Mouse (Mus musculus) R1 (cell line): Measurements from ENCODE around the gene Cfap20.
A peak's percentile ranks its signal among the peaks of the same experiment; 100 is the strongest.

Experiments
- DNase-seq: peaks from one replicate; pipeline ENCODE4 v3.0.0-alpha.2; 2018; ENCODE audit warnings: low read depth, low spot score

Gene Cfap20

DNA sequence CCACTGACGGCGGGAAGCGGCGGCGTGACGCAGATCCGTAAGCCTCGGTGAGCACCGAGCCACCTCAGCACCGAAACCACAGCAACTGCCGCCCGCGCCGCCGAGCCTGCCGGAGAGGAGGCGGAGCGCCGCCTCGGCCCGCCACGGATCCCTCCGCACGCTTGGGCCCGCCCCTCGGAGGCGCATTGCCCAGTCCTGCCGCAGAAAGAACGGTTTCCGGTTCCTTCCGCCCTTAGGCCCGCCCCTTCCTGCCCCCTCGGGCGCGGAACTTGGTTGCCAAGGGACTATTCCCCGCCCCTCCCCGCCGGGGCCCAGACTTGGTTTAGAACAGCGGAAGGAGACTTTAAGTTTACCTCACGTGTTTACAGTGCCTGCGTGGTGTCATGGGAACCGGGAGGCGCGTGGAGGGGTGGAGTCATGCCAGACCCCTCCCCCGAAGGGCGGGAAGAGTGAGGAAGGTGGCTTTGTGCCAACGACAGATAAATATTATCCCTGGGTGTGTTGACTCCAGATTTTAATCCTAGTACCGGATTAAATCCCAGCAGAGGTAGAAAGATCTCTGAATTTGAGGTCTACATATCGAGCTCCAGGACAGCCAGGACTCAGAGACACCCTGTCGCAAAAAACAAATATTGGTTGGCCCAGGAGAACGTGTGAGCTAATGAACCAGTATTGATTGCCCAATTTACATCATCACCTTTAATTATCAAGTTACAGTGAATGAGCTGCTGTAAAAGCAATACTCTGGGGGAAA is at the start of gene Cfap20:
Cfap20 (minus strand) TSS at position 184 of the 754 bp plus-strand sequence.
- DNase-seq, result peak; percentile 99

DNA sequence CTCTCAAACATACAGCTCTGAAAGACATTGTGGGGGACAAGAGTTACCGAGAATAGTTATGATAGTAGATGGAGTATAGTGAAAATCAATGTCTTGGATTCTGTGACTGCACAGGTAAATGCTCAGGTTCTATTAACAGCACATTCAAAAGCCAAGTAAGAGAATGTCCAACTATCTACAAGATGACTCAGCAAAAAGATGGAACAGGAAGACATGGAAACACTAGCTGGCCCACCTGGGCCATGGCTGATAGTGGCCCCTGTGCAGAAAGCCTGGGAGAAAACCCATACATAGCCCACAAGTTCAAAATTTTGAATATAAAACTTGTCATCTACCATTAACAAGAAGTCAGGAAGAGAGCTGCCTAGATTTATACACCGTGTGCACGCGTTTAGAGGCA is 35.3 kb upstream of the Cfap20 start:
- DNase-seq, result no peak

DNA sequence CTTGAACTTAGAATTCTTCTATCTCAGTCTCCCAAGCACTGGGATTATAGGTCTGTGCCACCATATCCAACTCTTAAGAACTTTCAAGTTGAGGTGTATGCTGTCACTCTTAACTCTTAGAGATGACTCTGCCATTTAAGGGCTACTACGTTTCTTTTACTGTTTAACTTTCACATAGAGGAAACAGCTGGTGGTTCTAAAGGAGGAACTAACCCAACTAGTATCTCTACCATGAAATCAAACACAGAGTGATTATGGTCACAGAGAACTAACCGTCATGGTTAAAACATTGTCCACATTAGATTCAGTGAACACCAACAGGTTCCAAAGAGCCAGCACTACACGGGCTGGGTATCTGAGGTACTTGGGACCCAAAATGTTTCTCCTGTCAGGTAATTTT is 34.3 kb upstream of the Cfap20 start:
- no peak for DNase-seq

DNA sequence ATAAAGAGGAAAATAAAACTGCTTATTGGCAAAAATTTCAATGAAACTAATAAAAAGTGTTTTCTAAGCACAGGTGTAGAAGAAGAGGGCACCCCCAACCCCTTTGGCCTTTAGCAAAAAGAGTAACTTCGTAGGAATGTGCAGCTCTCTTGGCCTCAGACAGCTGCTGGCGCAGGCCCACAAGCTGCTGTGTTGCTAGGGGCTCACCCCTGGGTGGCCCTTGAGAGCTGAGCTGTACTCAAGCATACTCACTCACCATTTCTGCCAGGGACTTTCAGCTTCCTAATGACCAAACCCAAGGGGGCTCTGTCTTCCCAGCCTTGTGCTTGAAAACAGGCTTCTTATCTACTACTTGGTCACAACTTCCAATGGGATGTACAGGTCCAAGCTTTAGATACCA is 31.9 kb upstream of the Cfap20 start:
- no peak for DNase-seq

DNA sequence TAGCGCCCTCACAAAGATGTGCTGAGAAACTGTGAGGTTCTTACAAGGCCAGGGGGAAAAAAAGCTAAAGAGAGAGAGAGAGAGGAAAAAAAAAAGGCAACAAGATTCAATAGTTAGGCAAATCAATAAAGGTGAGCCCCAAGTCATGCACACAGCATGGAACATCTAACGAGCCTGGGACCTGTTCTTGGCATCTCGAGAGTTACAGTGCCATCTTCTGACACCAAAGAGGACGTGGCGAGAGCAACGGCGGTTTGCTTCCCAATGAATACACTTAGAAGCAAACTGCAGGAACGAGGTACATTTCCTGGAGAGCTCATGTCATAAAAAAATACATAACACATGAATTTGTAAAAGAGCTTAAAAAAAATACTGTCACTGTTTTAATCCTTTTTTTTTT is 17.8 kb upstream of the Cfap20 start:
- DNase-seq, result no peak

DNA sequence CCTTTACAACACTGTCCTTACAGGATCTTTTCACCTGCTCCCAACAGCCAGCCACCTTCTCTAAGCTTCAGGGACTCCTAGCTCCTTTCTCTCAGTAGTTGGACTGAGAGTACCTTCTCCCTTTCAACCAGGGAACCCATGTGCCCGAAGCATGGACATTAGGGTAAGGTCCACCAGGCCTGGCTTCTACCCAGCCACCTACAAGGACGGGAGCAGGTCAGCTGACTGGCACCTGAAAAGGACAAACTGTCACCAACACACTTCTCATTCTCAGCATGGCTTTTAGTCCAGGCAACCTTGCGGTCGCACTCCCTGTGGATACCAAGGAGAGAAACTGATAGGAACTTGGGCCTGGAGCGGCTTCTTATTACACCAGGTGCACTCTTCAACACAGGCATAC is 15.6 kb upstream of the Cfap20 start:
- DNase-seq, result no peak

DNA sequence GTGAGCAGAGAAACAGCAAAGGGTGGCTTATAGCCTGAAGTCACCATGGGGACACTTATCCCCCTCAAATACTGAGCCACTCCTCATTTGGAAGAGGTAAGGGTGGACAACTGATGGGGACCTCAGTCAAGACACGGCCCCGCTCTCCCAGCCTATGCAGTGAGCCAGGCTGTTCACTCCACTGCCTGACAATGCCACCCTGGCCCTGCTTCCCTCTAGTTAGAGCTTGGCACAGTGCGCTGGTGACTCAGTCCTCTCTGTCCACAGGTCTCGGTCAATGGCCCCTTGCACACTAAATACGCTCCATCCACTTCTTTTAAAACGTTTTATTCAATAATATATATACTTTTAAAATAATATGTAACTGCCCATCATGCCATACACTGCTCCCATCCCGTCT is 13.0 kb upstream of the Cfap20 start:
- no peak for DNase-seq

DNA sequence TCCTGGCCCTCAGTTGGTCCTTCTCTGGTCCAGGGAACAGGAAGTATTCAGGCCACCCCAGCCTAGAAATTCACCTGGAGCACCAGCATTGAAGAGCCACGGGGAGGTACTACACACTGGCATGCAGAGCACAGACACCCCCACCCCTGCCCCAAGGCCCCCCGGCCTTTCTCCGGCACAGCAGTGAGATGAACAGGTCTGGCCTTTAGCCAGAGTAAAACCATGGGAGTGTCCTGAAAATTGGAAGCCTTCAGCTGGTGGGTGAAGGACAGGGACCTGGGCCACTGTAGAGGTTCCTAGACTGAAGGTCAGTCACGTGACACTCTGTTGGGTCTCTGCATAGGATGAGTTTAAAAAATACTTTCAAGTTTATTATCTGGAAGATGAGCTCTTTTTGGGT is 10.4 kb upstream of the Cfap20 start:
- no peak for DNase-seq

DNA sequence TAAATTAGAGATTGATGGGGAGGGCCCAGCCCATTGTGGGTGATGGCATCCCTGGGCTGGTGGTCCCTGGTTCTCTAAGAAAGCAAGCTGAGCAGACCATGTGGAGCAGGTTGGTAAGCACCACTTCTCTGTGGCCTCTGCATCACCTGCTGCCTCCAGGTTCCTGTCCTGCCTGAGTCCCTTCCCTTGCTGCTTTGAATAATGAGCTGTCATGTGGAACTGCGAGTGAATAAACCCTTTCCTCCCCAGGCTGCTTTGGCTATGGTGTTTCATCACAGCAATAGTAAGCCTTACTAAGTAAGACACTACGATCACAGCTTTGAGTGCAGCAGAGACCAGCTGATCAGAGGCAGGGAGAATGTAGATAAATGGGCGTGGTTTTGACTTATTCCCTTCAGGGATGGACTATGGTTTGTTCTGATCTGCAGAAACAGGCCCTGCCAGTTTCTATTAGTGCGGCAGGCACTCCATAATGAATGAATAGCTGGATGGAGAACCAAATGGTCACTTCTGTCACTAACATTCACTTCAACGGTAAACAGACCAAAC is 6.9 kb upstream of the Cfap20 start:
- DNase-seq, result no peak

DNA sequence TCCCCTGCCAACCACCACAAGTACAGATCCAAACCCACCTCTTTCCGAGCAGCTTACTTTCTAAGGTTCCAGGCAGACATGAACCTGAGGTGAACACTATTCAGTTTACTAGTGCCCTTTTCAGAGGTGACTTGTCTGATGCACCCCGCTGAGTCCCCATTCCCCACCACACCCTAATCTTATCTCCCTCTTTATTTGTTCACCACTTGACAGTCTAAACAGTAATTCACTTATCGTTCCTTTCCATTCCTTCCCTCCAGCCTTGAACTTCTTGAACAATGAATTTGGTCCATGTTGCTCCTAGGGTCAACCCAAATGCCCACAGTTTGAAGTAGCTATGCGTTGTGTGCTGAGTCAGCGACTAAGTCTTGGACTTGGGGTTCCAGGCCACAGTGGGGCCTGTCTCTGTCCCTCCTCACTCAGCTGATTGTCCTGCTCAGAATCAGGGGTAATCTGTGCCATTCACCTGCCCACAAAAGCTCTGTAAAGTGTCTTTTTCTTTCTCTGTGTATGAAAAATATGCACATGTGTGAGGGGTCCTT is 5.6 kb upstream of the Cfap20 start:
- peak; percentile 34 for DNase-seq

DNA sequence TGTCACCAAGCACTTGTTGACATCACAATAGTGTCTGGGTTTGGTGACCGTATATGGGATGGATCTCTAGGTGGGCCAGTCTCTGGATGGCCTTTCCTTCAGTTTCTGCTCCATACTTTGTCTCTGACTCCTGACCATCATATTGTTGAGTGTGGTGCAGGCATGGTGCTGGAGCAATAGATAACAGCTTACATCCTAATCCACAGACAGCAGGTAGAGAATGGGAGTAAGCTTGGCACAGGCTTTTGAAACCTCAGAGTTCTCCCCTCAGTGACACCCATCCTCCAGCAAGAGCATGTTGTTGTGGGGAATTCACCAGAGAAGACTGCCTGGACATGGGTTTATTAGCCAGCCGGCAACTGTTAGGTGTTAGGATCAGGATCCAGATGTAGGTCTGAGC is 4.8 kb upstream of the Cfap20 start:
- DNase-seq, result no peak

DNA sequence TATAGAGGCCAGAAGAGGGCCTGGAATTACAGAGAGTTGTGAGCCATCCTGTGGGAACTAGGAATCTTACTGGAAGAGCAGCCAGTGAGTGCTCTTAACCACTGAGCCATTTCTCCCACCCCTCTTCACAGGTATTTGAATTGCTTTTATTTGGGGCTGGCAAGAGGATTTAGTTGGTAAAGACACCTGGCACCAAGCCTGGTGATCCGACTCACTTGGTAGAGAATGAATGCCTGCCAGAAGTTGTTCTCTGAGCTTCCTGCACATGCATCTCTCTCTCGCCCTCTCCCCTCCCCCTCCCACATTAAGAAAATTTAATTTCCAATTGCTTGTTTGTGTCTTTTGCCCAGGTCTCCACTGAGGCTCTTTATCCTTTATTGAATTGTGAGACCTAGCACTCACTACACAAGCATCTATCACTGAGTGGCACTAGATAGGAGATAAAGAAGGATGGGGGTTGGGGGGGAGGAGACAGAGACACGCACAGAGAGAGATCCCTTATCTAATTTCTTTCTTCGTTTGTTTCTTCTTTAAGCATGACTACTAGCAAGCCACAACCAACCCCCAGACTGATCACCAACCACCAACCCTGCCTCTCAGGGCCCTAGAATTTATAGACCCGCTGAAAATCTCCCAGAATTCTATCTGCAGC is 2.8 kb upstream of the Cfap20 start:
- DNase-seq, result no peak

DNA sequence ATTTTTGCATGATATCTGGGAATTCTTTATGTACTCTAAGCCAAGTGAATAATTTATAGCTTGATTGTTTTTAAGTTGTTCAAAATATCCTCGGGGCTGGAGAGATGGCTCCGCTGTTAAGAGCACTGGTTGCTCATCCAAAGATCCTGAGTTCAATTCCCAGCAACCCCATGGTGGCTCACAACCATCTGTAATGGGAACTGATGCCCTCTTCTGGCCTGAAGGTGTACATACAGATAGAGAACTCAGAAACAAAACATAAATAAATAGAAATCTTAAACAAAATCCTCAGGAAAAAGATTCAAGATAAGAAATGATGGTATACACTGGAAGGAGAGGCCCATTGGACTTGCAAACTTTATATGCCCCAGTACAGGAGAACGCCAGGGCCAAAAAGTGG is 1.3 kb upstream of the Cfap20 start:
- DNase-seq, result peak; percentile 43

DNA sequence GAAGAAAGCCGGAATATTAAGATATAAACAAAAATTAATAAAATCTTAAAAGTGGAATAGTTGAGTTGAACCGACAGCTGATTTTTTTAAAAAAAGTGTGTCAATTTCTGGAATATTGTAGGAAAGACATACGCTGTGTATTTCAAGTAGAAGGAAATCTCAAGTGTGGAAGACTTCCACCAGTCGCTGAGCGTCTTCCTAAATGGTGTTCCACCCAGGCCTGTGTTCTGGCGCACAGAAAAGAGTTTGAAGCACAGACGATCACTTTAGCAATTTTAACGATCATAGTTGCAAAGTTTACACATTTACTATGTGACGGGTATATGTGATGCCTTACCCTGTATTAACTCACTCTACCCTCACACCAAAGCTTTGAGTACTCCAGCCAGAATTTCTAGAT is 802 bp upstream of the Cfap20 start:
- DNase-seq, result no peak

DNA sequence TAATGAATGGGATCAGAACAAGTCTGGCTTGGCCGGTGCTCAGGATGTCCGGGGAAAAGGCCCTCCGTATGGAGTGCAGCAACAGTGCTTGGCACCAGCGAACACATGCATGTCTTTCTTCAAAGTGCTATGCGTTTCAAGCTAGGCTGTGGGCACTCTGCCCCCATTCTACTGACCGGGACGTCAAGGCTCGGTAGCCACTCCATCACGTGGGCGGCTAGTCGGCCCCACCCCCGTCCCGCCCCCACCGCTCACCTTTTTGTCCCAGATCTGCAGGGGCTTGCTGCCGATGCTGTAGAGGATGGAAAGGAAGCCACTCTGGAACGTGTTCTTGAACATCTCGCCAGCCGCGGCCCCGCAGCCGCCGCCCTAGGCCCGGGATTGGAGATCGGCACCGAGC is 436 bp downstream of the Cfap20 start:
- no peak for DNase-seq

DNA sequence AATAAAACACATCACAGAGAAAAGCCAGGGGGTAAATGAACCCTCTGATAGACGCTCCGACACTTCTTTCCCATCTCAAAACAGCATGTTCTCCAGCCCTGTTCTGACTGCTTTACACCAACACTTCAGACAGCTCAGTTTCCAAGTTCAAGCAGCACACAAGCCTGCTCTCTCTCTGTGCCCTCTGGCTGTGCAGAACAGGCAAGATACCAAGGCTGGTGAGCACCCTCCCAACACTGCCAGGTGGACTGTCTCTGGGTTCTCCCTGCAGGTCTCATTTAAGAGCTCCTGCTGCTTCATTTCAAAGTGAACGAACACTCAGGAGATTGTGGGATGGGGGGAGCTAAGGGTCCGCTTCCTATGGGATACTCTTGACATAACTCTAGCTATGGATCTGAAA is 1.5 kb downstream of the Cfap20 start:
- no peak for DNase-seq

DNA sequence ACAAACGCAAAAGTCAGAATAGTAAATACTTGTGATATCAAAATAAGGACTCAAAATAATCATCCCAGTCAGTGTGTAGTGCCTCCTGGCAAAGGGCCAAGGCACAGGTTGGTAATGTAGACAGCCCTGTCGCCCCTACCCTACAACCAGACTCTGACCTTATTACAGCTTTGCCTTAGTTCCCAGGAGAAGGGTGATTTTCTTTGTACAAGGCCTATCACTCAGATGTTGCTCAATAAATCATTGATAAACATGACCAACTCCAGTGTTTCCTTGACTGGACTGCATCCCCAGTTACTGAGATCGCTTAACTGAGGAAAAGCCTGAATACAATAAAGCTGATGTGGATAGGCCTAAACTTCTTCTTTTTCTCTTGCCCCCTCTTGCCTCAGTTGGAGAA is 2.2 kb downstream of the Cfap20 start:
- DNase-seq, result no peak

DNA sequence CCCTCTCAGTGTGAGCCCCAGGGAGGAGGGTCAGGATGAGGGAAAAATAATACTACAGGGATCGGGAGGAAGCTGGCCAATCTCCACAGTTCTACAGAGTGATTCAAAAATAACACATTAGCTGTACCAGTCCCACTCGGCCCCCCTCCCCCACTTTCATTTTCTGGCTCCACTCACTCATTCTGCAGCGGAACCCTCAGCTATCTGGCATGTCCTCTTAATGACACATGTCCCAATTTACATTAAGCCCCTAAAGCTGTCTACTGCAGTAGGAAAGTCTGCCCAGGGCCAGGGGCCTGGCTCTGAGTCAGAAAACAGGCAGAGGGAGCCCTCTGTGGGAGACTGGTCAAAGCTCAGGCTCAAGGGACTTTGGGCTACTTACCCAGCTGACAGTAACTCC is 4.7 kb downstream of the Cfap20 start:
- DNase-seq, result no peak

DNA sequence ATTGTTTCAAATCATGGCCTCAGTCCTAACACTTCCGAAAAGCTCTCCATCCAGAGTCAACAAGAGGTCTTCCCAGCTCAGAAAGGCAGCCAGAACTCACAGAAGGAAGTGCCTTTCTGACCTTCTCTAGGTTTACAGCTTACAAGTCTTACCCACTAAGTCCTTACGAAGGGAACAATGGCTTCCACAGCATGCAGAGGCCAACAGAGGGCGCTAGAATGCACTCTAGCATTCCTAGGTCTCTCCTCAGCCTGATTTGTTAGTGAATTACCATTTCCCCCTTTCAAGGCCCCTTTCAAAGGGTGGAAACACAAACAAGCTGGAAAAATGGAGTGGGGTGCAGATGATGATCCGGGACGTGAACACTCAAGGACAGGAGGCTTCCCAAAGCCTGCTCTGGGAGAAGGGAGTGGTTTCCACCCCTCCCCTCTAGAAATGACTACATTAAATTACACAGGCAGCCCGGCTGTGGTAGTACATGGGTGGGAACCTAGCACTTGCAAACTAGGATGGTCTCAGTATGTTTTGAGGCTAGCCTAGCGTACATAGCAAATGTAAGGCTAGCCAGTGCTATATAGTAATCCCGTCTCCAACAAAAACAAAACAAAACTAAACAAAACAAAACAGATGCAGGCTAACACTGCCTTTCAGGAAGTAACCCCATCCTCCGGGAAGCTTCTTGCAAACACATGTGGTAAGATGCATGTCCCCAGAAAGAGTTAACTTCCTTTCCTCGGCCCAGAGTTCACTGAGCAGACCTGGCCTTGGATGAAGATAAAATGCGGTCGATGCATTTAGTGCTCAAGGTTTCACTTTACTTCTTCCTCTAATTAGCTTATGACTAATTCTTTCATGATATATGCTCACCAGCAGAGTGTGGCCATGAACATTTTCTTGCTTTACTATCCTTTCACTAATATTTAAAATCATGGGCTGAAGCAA is 6.8 kb downstream of the Cfap20 start:
- DNase-seq, result peak; percentile 95

DNA sequence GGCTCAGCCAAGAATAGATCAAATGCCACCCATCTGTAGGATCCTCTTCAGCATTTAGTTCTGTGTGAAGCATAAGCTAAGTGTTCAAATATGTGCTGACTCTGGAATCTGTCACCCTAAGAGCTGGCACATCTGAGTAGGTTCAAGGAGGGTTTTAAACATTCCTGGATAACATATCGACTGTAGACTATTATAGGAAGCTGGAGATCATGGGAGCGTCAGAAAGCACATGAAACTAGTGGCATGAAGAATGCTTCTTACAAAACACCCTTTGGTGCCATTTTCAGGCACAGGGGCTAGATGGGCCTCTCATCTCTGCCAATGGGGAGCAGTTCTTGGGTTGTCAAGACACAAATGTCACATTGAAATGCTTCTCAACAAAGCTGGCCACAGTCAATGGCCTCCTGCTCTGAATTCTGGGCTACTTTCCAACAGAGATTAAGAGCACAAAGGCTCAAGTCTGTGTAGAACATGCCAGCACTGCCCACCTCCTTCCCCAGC is 7.8 kb downstream of the Cfap20 start:
- DNase-seq, result no peak

DNA sequence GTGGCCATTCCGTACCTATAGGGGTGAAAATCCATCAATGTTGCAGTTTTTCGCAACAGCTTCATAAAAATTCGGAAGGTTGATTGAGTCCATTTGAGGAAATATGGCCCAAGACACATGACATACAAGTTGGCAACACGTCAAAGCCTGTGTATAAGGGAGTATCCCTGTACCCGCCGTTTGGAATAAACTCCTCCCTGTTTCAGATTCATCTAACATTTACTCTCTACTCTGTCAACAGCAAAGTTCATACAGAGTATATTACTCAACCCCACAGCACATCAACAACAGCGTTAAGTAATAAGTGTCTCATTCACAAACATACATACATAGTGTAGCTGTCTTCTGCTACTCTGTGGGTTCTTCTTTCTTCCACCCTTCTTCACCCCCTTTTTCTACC is 10.0 kb downstream of the Cfap20 start:
- DNase-seq, result no peak
